Mouse (Mus musculus): Measurements from ENCODE around the gene Rassf3. TPM values are rescaled to one million over a fixed set of nuclear protein-coding genes. Genes with fewer than 3 reads are reported as not detected.

Rassf3 gene
- polyA plus RNA-seq, 1 experiment, result 15.5 TPM

DNA sequence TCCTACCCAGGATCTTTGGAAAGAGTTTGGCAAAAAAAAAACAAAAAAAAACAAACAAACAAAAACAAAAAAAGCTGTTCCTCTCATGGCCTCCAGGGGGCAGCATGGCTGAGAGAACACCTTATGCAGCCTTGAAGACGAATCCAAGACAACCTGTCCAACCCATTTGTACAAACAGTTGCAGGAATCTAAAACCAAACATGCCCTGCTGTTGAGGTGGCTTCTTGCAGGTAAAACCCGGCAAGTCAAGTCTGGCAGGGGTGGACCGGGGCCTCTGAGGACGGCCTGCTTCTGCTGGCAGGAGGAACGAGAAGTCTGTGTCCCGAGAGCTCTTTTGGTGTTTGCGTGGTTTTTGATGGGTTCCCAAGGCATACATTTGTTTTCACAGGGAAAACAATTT, 66.4 kb downstream of the Rassf3 start:
- Histone ChIP-seq H3K27me3 (ENCODE audit: control insufficient read depth, insufficient read depth, low read length) (no peaks in the 10 kb centered on the region), H3K4me3 (ENCODE audit: control insufficient read depth, insufficient read depth, low read length) (no peak overlapping the region), H3K36me3 (ENCODE audit: control insufficient read depth, insufficient read depth, low read length) (no peaks in the 10 kb centered on the region), H3K27ac (ENCODE audit: control insufficient read depth, insufficient read depth, low read length) (no peak overlapping the region), H3K4me1 (replicated peaks; ENCODE audit: control insufficient read depth, insufficient read depth, low read length) (peaks cover 8% of the 10 kb centered on the region)
- peak; percentile 39 for DNase-seq
- no peak for TF ChIP-seq POLR2A (IDR thresholded peaks at IDR 0.05; ENCODE audit: control insufficient read depth, extremely low read depth, insufficient read depth, low read length, poor library complexity)
- no peak for TF ChIP-seq CTCF (IDR thresholded peaks at IDR 0.05; ENCODE audit: borderline replicate concordance, control insufficient read depth, extremely low read depth, insufficient read depth, low read length, poor library complexity)
- WGBS, result 70% methylated on average over 7 of the region's 7 CpGs

GRCm38 (mm10) chr10:121403946-121404345, 72.2 kb downstream of the Rassf3 start:
- Histone ChIP-seq H3K36me3 (ENCODE audit: control insufficient read depth, insufficient read depth, low read length) (no peaks in the 10 kb centered on the region), H3K27me3 (ENCODE audit: control insufficient read depth, insufficient read depth, low read length) (no peaks in the 10 kb centered on the region), H3K27ac (ENCODE audit: control insufficient read depth, insufficient read depth, low read length) (no peak overlapping the region), H3K4me1 (replicated peaks; ENCODE audit: control insufficient read depth, insufficient read depth, low read length) (peaks cover 9% of the 10 kb centered on the region), H3K4me3 (ENCODE audit: control insufficient read depth, insufficient read depth, low read length) (no peak overlapping the region)
- WGBS, result 95% methylated on average over 6 of the region's 9 CpGs
- no peak for DNase-seq
- TF ChIP-seq POLR2A (IDR thresholded peaks at IDR 0.05; ENCODE audit: control insufficient read depth, extremely low read depth, insufficient read depth, low read length, poor library complexity) (no peak), CTCF (IDR thresholded peaks at IDR 0.05; ENCODE audit: borderline replicate concordance, control insufficient read depth, extremely low read depth, insufficient read depth, low read length, poor library complexity) (no peak)

- TF ChIP-seq CTCF (IDR thresholded peaks at IDR 0.05; ENCODE audit: borderline replicate concordance, control insufficient read depth, extremely low read depth, insufficient read depth, low read length, poor library complexity) (no peak), POLR2A (IDR thresholded peaks at IDR 0.05; ENCODE audit: control insufficient read depth, extremely low read depth, insufficient read depth, low read length, poor library complexity) (no peak)
- 96% methylated on average over 9 of the region's 9 CpGs for WGBS
- Histone ChIP-seq H3K36me3 (ENCODE audit: control insufficient read depth, insufficient read depth, low read length) (no peaks in the 10 kb centered on the region), H3K27ac (ENCODE audit: control insufficient read depth, insufficient read depth, low read length) (no peak overlapping the region; the same call in 1 of the 2 replicates), H3K4me1 (replicated peaks; ENCODE audit: control insufficient read depth, insufficient read depth, low read length) (peaks cover 17% of the 10 kb centered on the region), H3K27me3 (ENCODE audit: control insufficient read depth, insufficient read depth, low read length) (no peaks in the 10 kb centered on the region), H3K4me3 (ENCODE audit: control insufficient read depth, insufficient read depth, low read length) (no peak overlapping the region)
- no peak for DNase-seq
These were observed 73.0 kb downstream of the Rassf3 start for GRCm38 (mm10) chr10:121403104-121403503.

GRCm38 (mm10) chr10:121401005-121401404, 75.1 kb downstream of the Rassf3 start:
- Histone ChIP-seq H3K27ac (ENCODE audit: control insufficient read depth, insufficient read depth, low read length) (no peak overlapping the region), H3K4me3 (ENCODE audit: control insufficient read depth, insufficient read depth, low read length) (no peak overlapping the region), H3K4me1 (replicated peaks; ENCODE audit: control insufficient read depth, insufficient read depth, low read length) (peaks cover 20% of the 10 kb centered on the region), H3K36me3 (ENCODE audit: control insufficient read depth, insufficient read depth, low read length) (no peaks in the 10 kb centered on the region), H3K27me3 (ENCODE audit: control insufficient read depth, insufficient read depth, low read length) (no peaks in the 10 kb centered on the region)
- no peak for TF ChIP-seq POLR2A (IDR thresholded peaks at IDR 0.05; ENCODE audit: control insufficient read depth, extremely low read depth, insufficient read depth, low read length, poor library complexity)
- TF ChIP-seq CTCF (IDR thresholded peaks at IDR 0.05; ENCODE audit: borderline replicate concordance, control insufficient read depth, extremely low read depth, insufficient read depth, low read length, poor library complexity), result no peak
- no peak for DNase-seq
- 86% methylated on average over 7 of the region's 7 CpGs for WGBS

DNA sequence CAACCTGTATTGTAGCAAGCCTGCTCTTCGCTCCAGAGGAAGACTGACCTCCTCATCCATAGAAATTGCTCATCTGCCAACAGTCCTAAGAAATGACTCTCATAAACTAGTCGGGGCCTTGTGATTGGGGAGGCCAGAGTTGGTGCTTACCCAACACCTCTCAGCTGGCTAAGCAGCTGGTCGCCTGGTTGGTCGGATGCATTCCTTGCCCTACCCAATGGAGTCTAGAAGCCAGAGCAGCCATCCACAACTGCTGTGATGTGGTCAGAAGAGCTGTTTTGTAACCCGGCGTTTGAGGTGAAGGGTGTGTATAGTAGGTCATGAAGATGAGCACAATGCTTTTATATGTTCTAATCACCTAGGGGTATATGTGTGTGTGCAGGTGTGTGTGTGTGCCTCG, 77.5 kb downstream of the Rassf3 start:
- Histone ChIP-seq H3K4me1 (replicated peaks; ENCODE audit: control insufficient read depth, insufficient read depth, low read length) (peaks cover 20% of the 10 kb centered on the region), H3K27ac (ENCODE audit: control insufficient read depth, insufficient read depth, low read length) (no peak overlapping the region), H3K4me3 (ENCODE audit: control insufficient read depth, insufficient read depth, low read length) (no peak overlapping the region), H3K27me3 (ENCODE audit: control insufficient read depth, insufficient read depth, low read length) (no peaks in the 10 kb centered on the region), H3K36me3 (ENCODE audit: control insufficient read depth, insufficient read depth, low read length) (no peaks in the 10 kb centered on the region)
- 39% methylated on average over 7 of the region's 7 CpGs for WGBS
- TF ChIP-seq POLR2A (IDR thresholded peaks at IDR 0.05; ENCODE audit: control insufficient read depth, extremely low read depth, insufficient read depth, low read length, poor library complexity) (no peak), CTCF (IDR thresholded peaks at IDR 0.05; ENCODE audit: borderline replicate concordance, control insufficient read depth, extremely low read depth, insufficient read depth, low read length, poor library complexity) (no peak)
- no peak for DNase-seq

DNA sequence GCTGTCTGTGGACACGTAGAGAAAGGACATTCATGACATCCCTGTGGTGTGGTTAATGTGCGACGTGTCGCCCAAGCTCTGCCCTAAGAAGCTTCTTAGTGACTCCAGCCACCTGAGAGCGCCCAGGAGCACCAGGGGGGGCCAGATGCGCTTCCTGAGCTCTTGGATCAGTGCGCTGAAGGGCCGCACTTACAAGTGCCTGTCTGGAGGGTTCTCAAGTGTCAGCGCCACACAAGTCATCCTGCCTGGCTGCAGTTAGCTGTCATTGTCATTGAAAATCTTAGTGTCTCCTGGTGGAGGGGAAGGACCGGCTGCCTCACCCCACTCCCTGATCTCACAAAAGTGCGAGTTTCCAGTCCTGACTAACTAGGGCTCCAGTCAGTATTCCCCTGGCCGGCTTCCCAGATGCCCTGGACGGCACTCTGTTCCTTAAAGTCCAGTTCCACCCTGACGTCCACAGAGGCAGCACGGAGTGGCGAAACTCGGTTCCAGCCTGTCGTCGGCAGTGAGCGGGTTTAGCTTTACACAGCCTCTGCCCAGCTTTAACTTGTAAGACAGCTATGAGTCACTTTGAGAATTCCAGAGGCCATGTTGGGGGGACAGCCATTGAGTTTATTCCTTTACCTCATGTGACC, 80.5 kb downstream of the Rassf3 start:
- Histone ChIP-seq H3K4me1 (replicated peaks; ENCODE audit: control insufficient read depth, insufficient read depth, low read length) (peaks cover 20% of the 10 kb centered on the region), H3K36me3 (ENCODE audit: control insufficient read depth, insufficient read depth, low read length) (0 out of 2 replicates have a peak, but pooled peaks cover 3% of the 10 kb centered on the region), H3K27me3 (ENCODE audit: control insufficient read depth, insufficient read depth, low read length) (no peaks in the 10 kb centered on the region), H3K27ac (ENCODE audit: control insufficient read depth, insufficient read depth, low read length) (no peak overlapping the region), H3K4me3 (ENCODE audit: control insufficient read depth, insufficient read depth, low read length) (no peak overlapping the region)
- no peak for DNase-seq
- TF ChIP-seq POLR2A (IDR thresholded peaks at IDR 0.05; ENCODE audit: control insufficient read depth, extremely low read depth, insufficient read depth, low read length, poor library complexity) (no peak), CTCF (IDR thresholded peaks at IDR 0.05; ENCODE audit: borderline replicate concordance, control insufficient read depth, extremely low read depth, insufficient read depth, low read length, poor library complexity) (no peak)
- 95% methylated on average over 20 of the region's 20 CpGs for WGBS

All from thymus, adult 2 months (tissue).